Mouse (Mus musculus) gastrocnemius, postnatal 10 days (tissue): ENCODE results near the gene Styxl1. TPM values are rescaled to one million over a fixed set of nuclear protein-coding genes. Genes with fewer than 3 reads are reported as not detected.

Source experiments
- DNase-seq: peaks from one replicate; pipeline ENCODE4 v3.0.0; 2021; ENCODE audit warnings: mixed read lengths
- long read RNA-seq, 2 experiments: library from polyadenylated mRNA; stranded (forward); transcript quantifications; one replicate each; pipeline ENCODE4 v2.0.0; 2021
- total RNA-seq, 2 experiments: library from RNA; stranded (reverse); gene quantifications; 2 replicates each; pipeline ENCODE4 v1.2.3; 2021

Gene Styxl1
- total RNA-seq = not detected
- long read RNA-seq, experiment 1 = 0 reads
- long read RNA-seq, experiment 2 = 0 reads

GRCm38 (mm10) chr5:135777796-135778470, at the start of gene Styxl1:
Gene Styxl1 (minus strand): TSS chr5:135778385.
- no peak for DNase-seq

- DNase-seq = no peak
Measured at GRCm38 (mm10) chr5:135826225-135826624, 48.0 kb upstream of the Styxl1 start.

- DNase-seq = no peak
Measured at GRCm38 (mm10) chr5:135824517-135824916, 46.3 kb upstream of the Styxl1 start.

- DNase-seq = no peak
Measured at GRCm38 (mm10) chr5:135822316-135822944, 44.2 kb upstream of the Styxl1 start.

- no peak for DNase-seq
Measured at GRCm38 (mm10) chr5:135818491-135818890, 40.3 kb upstream of the Styxl1 start.

GRCm38 (mm10) chr5:135812991-135813390, 34.8 kb upstream of the Styxl1 start:
- DNase-seq = peak; percentile 40

- no peak for DNase-seq
Measured at GRCm38 (mm10) chr5:135807263-135807637, 29.1 kb upstream of the Styxl1 start.

- DNase-seq = peak; percentile 95
Measured at GRCm38 (mm10) chr5:135806555-135807262, 28.5 kb upstream of the Styxl1 start, which contains the start of gene Srrm3. Gene Srrm3 (plus strand): TSS chr5:135806890.

- no peak for DNase-seq
Measured at GRCm38 (mm10) chr5:135804735-135805134, 26.6 kb upstream of the Styxl1 start.

GRCm38 (mm10) chr5:135803676-135804075, 25.5 kb upstream of the Styxl1 start:
- DNase-seq = no peak

GRCm38 (mm10) chr5:135803135-135803534, 24.9 kb upstream of the Styxl1 start:
- no peak for DNase-seq

GRCm38 (mm10) chr5:135802641-135803040, 24.5 kb upstream of the Styxl1 start:
- no peak for DNase-seq

- no peak for DNase-seq
Measured at GRCm38 (mm10) chr5:135800927-135801326, 22.7 kb upstream of the Styxl1 start.

GRCm38 (mm10) chr5:135799746-135800145, 21.6 kb upstream of the Styxl1 start:
- DNase-seq = peak; percentile 20

- DNase-seq = no peak
Measured at GRCm38 (mm10) chr5:135794859-135795181, 16.6 kb upstream of the Styxl1 start.

GRCm38 (mm10) chr5:135793996-135794858, 16.0 kb upstream of the Styxl1 start:
- DNase-seq = peak; percentile 91

GRCm38 (mm10) chr5:135782901-135783300, 4.7 kb upstream of the Styxl1 start:
- no peak for DNase-seq

- no peak for DNase-seq
Measured at GRCm38 (mm10) chr5:135780331-135780730, 2.1 kb upstream of the Styxl1 start.

GRCm38 (mm10) chr5:135778471-135779445, 573 bp upstream of the Styxl1 start, which contains the start of gene Mdh2:
Gene Mdh2 (plus strand): TSS chr5:135778480.
- DNase-seq = peak; percentile 99

- DNase-seq = no peak
Measured at GRCm38 (mm10) chr5:135776546-135776945, 1.6 kb downstream of the Styxl1 start.

- no peak for DNase-seq
Measured at GRCm38 (mm10) chr5:135772519-135772918, 5.7 kb downstream of the Styxl1 start.
